Mouse (Mus musculus): Measurements from ENCODE around the gene Klk4.

Gene Klk4

GRCm38 (mm10) chr7:43919559-43920451 lies 38.8 kb downstream of the Klk4 start:
- peak; percentile 36 for DNase-seq (ENCODE audit: low spot score)

- DNase-seq (ENCODE audit: low spot score) = no peak
Observed at GRCm38 (mm10) chr7:43920582-43920981, 39.6 kb downstream of the Klk4 start.

GRCm38 (mm10) chr7:43921087-43921486 lies 40.1 kb downstream of the Klk4 start:
- no peak for DNase-seq (ENCODE audit: low spot score)

GRCm38 (mm10) chr7:43921941-43922340 lies 41.0 kb downstream of the Klk4 start:
- no peak for DNase-seq (ENCODE audit: low spot score)

- no peak for DNase-seq (ENCODE audit: low spot score)
Observed at GRCm38 (mm10) chr7:43925985-43926384, 45.0 kb downstream of the Klk4 start.

- no peak for DNase-seq (ENCODE audit: low spot score)
Observed at GRCm38 (mm10) chr7:43928521-43928920, 47.6 kb downstream of the Klk4 start.

- DNase-seq (ENCODE audit: low spot score) = no peak
Observed at GRCm38 (mm10) chr7:43932337-43932736, 51.4 kb downstream of the Klk4 start.

GRCm38 (mm10) chr7:43933440-43933839 lies 52.5 kb downstream of the Klk4 start, which contains the start of gene Klk15:
Gene Klk15 (plus strand): TSS chr7:43933740.
- no peak for DNase-seq (ENCODE audit: low spot score)

GRCm38 (mm10) chr7:43934747-43935146 lies 53.8 kb downstream of the Klk4 start:
- no peak for DNase-seq (ENCODE audit: low spot score)
